Mouse (Mus musculus) lung, embryonic 15.5 days (tissue): ENCODE results near the gene Slc7a7. TPM values are rescaled to one million over a fixed set of nuclear protein-coding genes. Genes with fewer than 3 reads are reported as not detected.

Experiments used
- ATAC-seq: fragments of 200-750 bp; cut with Nextera tagmentation; 2 replicates; pipeline ENCODE4 v1.8.0; 2017; ENCODE audit warnings: moderate number of reproducible peaks, borderline replicate concordance; ENCODE audit not compliant: low FRiP score, low TSS enrichment; ENCODE audit errors: extremely low read depth
- H3K27ac ChIP-seq: fragments of 300-500 bp; sonication (generic); 2 replicates; pipeline ENCODE4 v1.5.1; 2015; ENCODE audit warnings: moderate library complexity, mild to moderate bottlenecking, inconsistent platforms
- H3K27me3 ChIP-seq: fragments of 300-500 bp; sonication (generic); 2 replicates; pipeline ENCODE4 v1.6.1; 2015; ENCODE audit warnings: inconsistent platforms
- H3K36me3 ChIP-seq: fragments of 300-500 bp; sonication (generic); 2 replicates; pipeline ENCODE4 v1.6.1; 2015; ENCODE audit warnings: inconsistent platforms
- H3K4me1 ChIP-seq: fragments of 300-500 bp; sonication (generic); 2 replicates; pipeline ENCODE4 v1.6.1; 2015; ENCODE audit warnings: inconsistent platforms
- H3K4me2 ChIP-seq: fragments of 300-500 bp; sonication (generic); 2 replicates; pipeline ENCODE4 v1.6.1; 2015; ENCODE audit warnings: inconsistent platforms, mild to moderate bottlenecking, moderate library complexity
- H3K4me3 ChIP-seq: fragments of 300-500 bp; sonication (generic); 2 replicates; pipeline ENCODE4 v1.5.1; 2015; ENCODE audit warnings: mild to moderate bottlenecking, inconsistent platforms
- H3K9ac ChIP-seq: fragments of 300-500 bp; sonication (generic); 2 replicates; pipeline ENCODE4 v1.6.1; 2015; ENCODE audit warnings: inconsistent platforms
- H3K9me3 ChIP-seq: fragments of 300-500 bp; sonication (generic); 2 replicates; pipeline ENCODE4 v1.6.1; 2016; ENCODE audit warnings: inconsistent platforms
- WGBS: fragments of 180-500 bp; shearing (Covaris S2); methylation state at CpG from one replicate; pipeline ENCODE4 v1.1.7; 2015; 5-methylcytosine and 5-hydroxymethylcytosine counted together
- polyA plus RNA-seq: library from polyadenylated mRNA; unstranded; fragments of >200 nt; fragmentation: Nextera tagmentation; extraction: Ambion mirVana; gene quantifications from 2 replicates; pipeline ENCODE4 v1.2.1, GENCODE M21; 2015

Slc7a7 gene
- polyA plus RNA-seq, result 10.7 and 11.9 TPM in 2 replicates

- WGBS, result 13% methylated on average over 19 of the region's 19 CpGs
- Histone ChIP-seq H3K36me3 (no peaks in the 10 kb centered on the region), H3K27me3 (no peaks in the 10 kb centered on the region), H3K9ac (no peak within 1 kb of the TSS), H3K4me1 (peaks cover 40% of the 10 kb centered on the region), H3K27ac (peak within 1 kb of the TSS; percentile 32), H3K4me3 (0 out of 2 replicates have a peak within 1 kb of the TSS, but pooled peaks have one; percentile 14), H3K9me3 (no peaks in the 10 kb centered on the region), H3K4me2 (peak within 1 kb of the TSS; percentile 37)
- peak; percentile 17; the same call in 1 of the 2 replicates for ATAC-seq
Measured at GRCm38 (mm10) chr14:54417623-54418081, at the start of gene Slc7a7. TSS of gene Slc7a7 (minus strand) at chr14:54417780.

- Histone ChIP-seq H3K27ac (peak overlapping the region; percentile 86), H3K4me1 (peaks cover 14% of the 10 kb centered on the region), H3K4me2 (peak overlapping the region; percentile 91), H3K9me3 (no peaks in the 10 kb centered on the region), H3K4me3 (peak overlapping the region; percentile 87), H3K9ac (peak overlapping the region; percentile 82), H3K36me3 (peaks cover 28% of the 10 kb centered on the region), H3K27me3 (no peaks in the 10 kb centered on the region)
- under 1% methylated on average over 56 of the region's 57 CpGs for WGBS
- peak; percentile 64 for ATAC-seq
Measured at GRCm38 (mm10) chr14:54464293-54465005, 46.9 kb upstream of the Slc7a7 start.

GRCm38 (mm10) chr14:54463959-54464292 lies 46.3 kb upstream of the Slc7a7 start, which contains the start of gene Lrp10:
TSS of gene Lrp10 (plus strand) at chr14:54464137.
- under 1% methylated on average over 35 of the region's 35 CpGs for WGBS
- H3K4me3 ChIP-seq, result peak within 1 kb of the TSS; percentile 87
- H3K4me2 ChIP-seq, result peak within 1 kb of the TSS; percentile 91
- no peaks in the 10 kb centered on the region for H3K9me3 ChIP-seq
- peak within 1 kb of the TSS; percentile 82 for H3K9ac ChIP-seq
- peaks cover 14% of the 10 kb centered on the region for H3K4me1 ChIP-seq
- peak; percentile 89 for ATAC-seq
- no peaks in the 10 kb centered on the region for H3K27me3 ChIP-seq
- peak within 1 kb of the TSS; percentile 86 for H3K27ac ChIP-seq
- peaks cover 23% of the 10 kb centered on the region for H3K36me3 ChIP-seq

- H3K9me3 ChIP-seq, result no peaks in the 10 kb centered on the region
- H3K4me3 ChIP-seq, result peak overlapping the region; percentile 87
- peaks cover 14% of the 10 kb centered on the region for H3K4me1 ChIP-seq
- peaks cover 17% of the 10 kb centered on the region for H3K36me3 ChIP-seq
- WGBS, result 12% methylated on average over 12 of the region's 12 CpGs
- ATAC-seq, result no peak
- H3K27me3 ChIP-seq, result no peaks in the 10 kb centered on the region
- peak overlapping the region; percentile 82 for H3K9ac ChIP-seq
- peak overlapping the region; percentile 86 for H3K27ac ChIP-seq
- peak overlapping the region; percentile 91 for H3K4me2 ChIP-seq
Measured at GRCm38 (mm10) chr14:54463108-54463958, 45.8 kb upstream of the Slc7a7 start.

GRCm38 (mm10) chr14:54462146-54462545 lies 44.6 kb upstream of the Slc7a7 start:
- Histone ChIP-seq H3K9ac (no peak overlapping the region), H3K4me1 (peaks cover 14% of the 10 kb centered on the region), H3K36me3 (0 out of 2 replicates have a peak, but pooled peaks cover 5% of the 10 kb centered on the region), H3K4me3 (no peak overlapping the region), H3K4me2 (no peak overlapping the region), H3K27me3 (no peaks in the 10 kb centered on the region), H3K9me3 (no peaks in the 10 kb centered on the region), H3K27ac (no peak overlapping the region)
- 66% methylated on average over 4 of the region's 4 CpGs for WGBS
- no peak for ATAC-seq

- WGBS, result 78% methylated on average over 14 of the region's 14 CpGs
- no peak overlapping the region for H3K9ac ChIP-seq
Measured at GRCm38 (mm10) chr14:54457907-54458569, 40.5 kb upstream of the Slc7a7 start.

GRCm38 (mm10) chr14:54454669-54455528 lies 37.3 kb upstream of the Slc7a7 start:
- Histone ChIP-seq H3K4me2 (no peak overlapping the region; the same call in 1 of the 2 replicates), H3K27me3 (no peaks in the 10 kb centered on the region), H3K4me1 (peaks cover 13% of the 10 kb centered on the region), H3K9ac (no peak overlapping the region), H3K9me3 (no peaks in the 10 kb centered on the region), H3K36me3 (no peaks in the 10 kb centered on the region), H3K4me3 (no peak overlapping the region), H3K27ac (peak overlapping the region; percentile 69)
- 42% methylated on average over 11 of the region's 11 CpGs for WGBS
- ATAC-seq, result peak; percentile 35; the same call in 1 of the 2 replicates

More at GRCm38 (mm10) chr14:54457907-54458569, 40.5 kb upstream of the Slc7a7 start:
- Histone ChIP-seq H3K4me2 (no peak overlapping the region), H3K4me1 (peaks cover 13% of the 10 kb centered on the region), H3K4me3 (no peak overlapping the region), H3K27ac (no peak overlapping the region), H3K27me3 (no peaks in the 10 kb centered on the region), H3K36me3 (no peaks in the 10 kb centered on the region), H3K9me3 (no peaks in the 10 kb centered on the region)
- no peak for ATAC-seq

GRCm38 (mm10) chr14:54453566-54453965 lies 36.0 kb upstream of the Slc7a7 start:
- 55% methylated on average over 9 of the region's 9 CpGs for WGBS
- ATAC-seq, result peak; percentile 33; the same call in 1 of the 2 replicates
- H3K9ac ChIP-seq, result no peak overlapping the region
- H3K4me2 ChIP-seq, result no peak overlapping the region
- H3K27me3 ChIP-seq, result no peaks in the 10 kb centered on the region
- H3K4me1 ChIP-seq, result peaks cover 13% of the 10 kb centered on the region
- H3K27ac ChIP-seq, result peak overlapping the region; percentile 77
- no peaks in the 10 kb centered on the region for H3K36me3 ChIP-seq
- H3K4me3 ChIP-seq, result no peak overlapping the region
- H3K9me3 ChIP-seq, result no peaks in the 10 kb centered on the region

- no peak for ATAC-seq
- Histone ChIP-seq H3K9me3 (no peaks in the 10 kb centered on the region), H3K27ac (no peak overlapping the region), H3K4me3 (no peak overlapping the region), H3K27me3 (no peaks in the 10 kb centered on the region), H3K4me2 (no peak overlapping the region), H3K9ac (no peak overlapping the region), H3K4me1 (peaks cover 17% of the 10 kb centered on the region), H3K36me3 (peaks cover 12% of the 10 kb centered on the region)
- WGBS, result 45% methylated on average over 3 of the region's 3 CpGs
Measured at GRCm38 (mm10) chr14:54445476-54445875, 27.9 kb upstream of the Slc7a7 start.

GRCm38 (mm10) chr14:54443712-54444618 lies 26.4 kb upstream of the Slc7a7 start:
- Histone ChIP-seq H3K4me1 (peaks cover 17% of the 10 kb centered on the region), H3K4me3 (no peak overlapping the region), H3K27me3 (no peaks in the 10 kb centered on the region), H3K9ac (no peak overlapping the region), H3K4me2 (no peak overlapping the region), H3K9me3 (no peaks in the 10 kb centered on the region), H3K27ac (peak overlapping the region; percentile 80), H3K36me3 (peaks cover 28% of the 10 kb centered on the region)
- 54% methylated on average over 15 of the region's 15 CpGs for WGBS
- ATAC-seq, result no peak
